Mouse (Mus musculus): Measurements from ENCODE around the gene Fam214a. TPM values are rescaled to one million over a fixed set of nuclear protein-coding genes. Genes with fewer than 3 reads are reported as not detected.

The Fam214a gene
- 15.3 and 17.4 TPM in 2 replicates for polyA plus RNA-seq (2015; fragmentation: Nextera tagmentation; extraction: Ambion mirVana)

- peak; percentile 93 for DNase-seq (ENCODE audit: low spot score)
Observed at GRCm38 (mm10) chr9:74952756-74953247, at the start of gene Fam214a. Gene Fam214a (plus strand): TSS chr9:74952884.

DNA sequence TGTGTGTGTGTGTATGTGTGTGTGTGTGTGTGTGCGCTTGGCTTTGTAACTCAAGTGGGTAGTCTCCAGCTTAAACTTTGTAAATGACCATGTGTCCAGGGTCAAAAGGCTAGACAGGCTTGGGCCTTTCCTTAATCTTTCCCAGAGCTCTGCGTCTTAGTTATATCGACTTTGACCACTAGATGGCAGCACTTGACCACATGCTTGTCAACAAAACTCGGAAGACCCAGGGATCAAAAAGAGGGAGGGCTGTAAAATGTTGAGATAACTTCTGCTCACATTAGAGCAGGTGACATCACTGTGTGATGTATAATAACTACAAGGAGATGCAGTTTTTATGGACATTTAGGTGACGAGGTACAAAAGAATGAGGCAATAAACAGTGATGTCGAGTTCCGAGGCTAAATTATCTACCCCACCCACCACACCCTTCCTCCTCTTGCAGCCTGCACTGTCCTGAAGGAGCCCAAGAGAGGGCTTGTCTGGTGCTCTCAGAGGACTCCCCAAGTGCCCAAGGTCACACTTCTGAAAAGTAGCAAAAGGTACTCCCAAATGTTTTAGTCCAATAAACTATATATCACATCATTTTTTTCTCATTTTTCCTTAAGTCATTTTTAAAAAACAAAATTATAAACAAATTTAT, 47.7 kb upstream of the Fam214a start:
- peak; percentile 73 for DNase-seq (ENCODE audit: low spot score)

GRCm38 (mm10) chr9:74906951-74907350, 45.7 kb upstream of the Fam214a start:
- peak; percentile 12 for DNase-seq (ENCODE audit: low spot score)

DNA sequence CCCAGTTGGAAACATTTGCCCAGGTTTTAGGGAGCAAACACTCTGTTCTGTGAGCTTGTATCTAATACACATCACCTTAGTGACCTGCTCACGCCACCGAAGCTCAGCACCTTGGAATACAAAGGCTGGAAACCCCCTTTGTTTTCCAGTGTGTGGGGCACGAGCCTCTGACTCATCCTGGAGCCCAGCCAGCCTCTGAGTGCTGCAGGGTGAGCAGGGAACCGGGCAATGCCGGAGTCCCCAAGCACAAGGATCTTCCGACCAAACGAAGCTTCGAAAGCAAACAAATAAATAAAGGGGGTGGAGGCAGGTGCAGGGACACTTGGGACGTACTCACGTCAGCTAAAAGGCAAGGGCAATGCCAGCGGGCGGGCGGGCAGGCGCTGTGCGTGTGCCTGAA, 43.4 kb upstream of the Fam214a start:
- no peak for DNase-seq (ENCODE audit: low spot score)

GRCm38 (mm10) chr9:74910226-74910759, 42.4 kb upstream of the Fam214a start:
- DNase-seq (ENCODE audit: low spot score): no peak

DNA sequence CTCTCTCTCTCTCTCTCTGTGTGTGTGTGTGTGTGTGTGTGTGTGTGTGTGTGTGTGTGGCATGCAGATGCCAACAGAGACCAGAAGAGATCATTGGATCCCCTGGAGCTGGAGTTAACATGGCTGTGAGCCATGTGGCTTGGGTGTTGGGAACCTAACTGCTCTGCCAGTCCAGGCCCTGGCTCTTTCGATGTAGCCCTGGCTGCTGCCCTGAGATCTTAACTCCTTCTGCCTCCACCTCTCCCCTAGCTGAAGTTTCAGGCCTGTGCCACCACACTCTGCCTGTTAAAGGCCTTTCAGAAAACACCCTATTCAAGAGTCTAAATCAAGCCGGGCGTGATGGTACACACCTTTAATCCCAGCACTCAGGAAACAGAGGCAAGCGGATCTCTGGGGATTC, 41.3 kb upstream of the Fam214a start:
- no peak for DNase-seq (ENCODE audit: low spot score)

GRCm38 (mm10) chr9:74911919-74912318, 40.8 kb upstream of the Fam214a start:
- DNase-seq (ENCODE audit: low spot score): no peak

DNA sequence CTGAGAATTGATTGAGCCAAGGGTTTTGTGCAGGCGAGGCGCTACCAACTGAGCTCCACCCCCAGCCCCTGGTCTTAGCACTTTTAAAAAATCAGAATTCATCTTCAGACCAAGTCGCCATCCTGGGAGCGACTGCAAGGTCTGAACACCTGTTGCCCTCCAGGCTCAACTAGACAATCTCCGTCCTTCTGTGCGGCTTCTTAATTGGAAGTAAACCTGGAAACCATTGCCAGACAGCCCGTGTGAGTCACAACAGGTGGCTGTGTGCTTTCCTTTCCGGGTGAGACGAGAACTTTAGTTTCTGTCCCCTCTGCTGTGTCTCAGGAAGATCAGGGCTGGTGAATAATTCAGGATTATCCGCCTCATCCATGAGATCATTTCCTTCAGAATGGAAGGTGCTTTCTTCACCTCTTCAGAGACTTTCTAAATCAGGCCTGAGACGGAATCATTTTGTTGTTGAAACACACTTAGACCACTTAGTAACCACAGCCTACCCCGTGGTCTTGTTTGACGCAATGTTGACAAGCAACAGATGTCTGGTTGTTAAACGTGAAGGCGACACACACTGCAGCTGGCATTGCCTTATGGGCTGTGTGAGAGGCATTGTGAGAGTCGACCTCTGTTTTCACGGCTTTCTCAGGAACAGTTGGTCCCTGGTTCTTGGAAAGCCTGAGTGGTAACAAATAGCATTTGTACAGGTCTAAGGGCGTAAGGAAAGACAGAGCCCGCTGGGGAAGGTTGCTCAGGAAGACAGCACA, 39.9 kb upstream of the Fam214a start:
- peak; percentile 34 for DNase-seq (ENCODE audit: low spot score)

DNA sequence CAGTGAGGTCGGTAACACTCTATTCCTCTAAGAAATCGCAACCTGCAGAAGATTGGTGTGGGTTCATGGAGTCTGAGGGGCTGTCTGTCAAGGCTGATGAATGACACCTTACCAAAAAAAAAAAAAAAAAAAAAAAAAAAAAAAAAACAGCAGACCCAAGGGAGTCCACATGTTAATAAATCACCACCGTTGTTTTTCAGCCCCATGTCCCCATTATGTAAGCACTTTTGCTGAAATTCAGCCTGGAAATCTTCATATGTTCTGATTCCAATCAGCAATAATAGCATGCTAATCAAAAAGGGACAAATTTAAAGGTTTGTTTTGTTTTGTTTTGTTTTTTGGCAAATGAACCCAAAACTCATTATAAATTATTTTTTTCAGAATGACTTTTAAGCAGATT, 37.1 kb upstream of the Fam214a start:
- DNase-seq (ENCODE audit: low spot score): no peak

- peak; percentile 13 for DNase-seq (ENCODE audit: low spot score)
Observed at GRCm38 (mm10) chr9:74920450-74920849, 32.2 kb upstream of the Fam214a start.

GRCm38 (mm10) chr9:74921422-74921821, 31.3 kb upstream of the Fam214a start:
- no peak for DNase-seq (ENCODE audit: low spot score)

- DNase-seq (ENCODE audit: low spot score): no peak
Observed at GRCm38 (mm10) chr9:74922884-74923283, 29.8 kb upstream of the Fam214a start.

- DNase-seq (ENCODE audit: low spot score): no peak
Observed at GRCm38 (mm10) chr9:74923291-74923977, 29.2 kb upstream of the Fam214a start.

DNA sequence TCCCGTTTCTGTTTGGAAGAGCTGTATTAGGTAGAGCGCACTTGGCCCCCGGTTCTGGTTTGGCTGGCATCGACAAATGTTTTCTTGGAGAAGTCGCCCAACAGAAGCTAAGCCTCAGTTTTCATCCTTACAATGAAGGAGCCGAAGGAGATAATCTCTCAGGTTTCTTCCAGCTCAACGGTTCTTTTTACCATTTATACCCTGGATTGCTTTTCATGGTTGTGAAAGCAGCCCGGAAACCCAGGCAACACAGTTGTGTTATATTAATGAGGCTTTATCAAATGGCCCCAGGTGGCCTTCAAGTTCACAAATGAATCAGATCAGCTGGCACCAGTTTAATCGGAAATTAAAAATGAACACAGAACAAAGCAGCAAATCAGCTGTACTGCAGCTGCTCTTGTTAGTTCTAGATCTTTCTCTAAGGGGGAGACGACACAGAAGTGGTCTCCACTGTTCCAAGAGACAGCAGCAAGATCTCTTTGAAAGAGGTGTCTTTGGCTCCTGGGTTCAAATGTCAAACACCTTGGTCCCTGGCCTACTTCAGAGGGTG, 27.4 kb upstream of the Fam214a start:
- DNase-seq (ENCODE audit: low spot score): no peak

DNA sequence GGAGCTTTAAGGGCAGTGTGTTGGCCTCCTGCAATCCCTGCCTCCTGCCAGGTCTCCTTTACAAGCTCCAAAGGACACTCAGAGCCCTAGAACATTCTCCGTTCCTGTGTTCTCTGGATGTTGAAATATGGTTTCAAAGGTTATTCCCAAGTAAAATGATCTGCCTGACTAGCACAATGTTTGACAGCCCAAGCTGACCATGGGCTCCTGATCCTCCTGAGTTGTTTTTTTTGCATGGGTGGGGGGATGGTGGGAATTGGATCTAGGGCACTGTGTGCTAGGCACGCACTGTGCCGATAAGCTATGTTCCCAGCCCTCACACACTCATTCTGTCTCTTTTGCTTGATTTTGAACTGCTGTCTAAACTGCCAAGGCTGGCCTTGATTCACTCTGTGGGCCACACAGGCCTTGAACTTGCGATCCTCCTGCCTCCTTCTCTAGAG, 22.7 kb upstream of the Fam214a start:
- DNase-seq (ENCODE audit: low spot score): no peak

- no peak for DNase-seq (ENCODE audit: low spot score)
Observed at GRCm38 (mm10) chr9:74930653-74931052, 22.0 kb upstream of the Fam214a start.

DNA sequence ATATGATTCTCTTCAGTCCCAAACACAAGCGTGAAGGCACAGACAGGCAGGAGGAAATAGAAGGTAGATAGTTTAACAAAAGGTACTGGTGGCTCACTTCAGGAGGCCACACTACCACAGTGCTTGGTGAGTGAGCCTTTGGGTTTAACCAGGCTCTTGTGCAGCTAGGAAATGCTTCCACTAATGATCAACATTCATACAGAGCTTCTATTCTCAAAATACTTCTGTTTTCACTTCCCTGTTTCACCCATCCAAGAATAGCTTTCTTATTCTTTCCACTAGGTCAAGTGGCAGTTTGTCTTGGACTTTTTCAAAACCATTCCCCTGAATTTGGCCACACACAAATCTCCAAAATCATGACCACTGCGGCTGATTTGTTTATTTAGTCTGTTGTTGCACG, 17.4 kb upstream of the Fam214a start:
- no peak for DNase-seq (ENCODE audit: low spot score)

DNA sequence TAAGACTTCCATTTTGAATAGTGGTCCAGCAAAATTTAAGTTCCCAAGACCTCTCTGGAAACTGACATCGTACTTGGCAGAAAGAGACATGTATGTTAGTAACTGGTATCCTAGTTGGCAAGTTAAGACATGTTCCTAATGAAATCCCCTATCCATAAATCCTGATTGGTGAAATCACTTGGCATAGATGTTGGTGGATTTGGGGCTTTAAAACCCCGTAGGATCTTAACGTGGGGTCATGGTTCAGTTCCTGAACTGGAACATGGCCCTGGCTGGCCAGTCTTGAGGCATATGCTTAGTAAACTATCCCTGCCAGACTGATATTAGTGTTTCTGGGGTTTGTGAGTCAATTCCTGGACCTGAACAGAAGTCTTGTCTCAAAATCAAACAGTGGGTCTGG, 14.9 kb upstream of the Fam214a start:
- DNase-seq (ENCODE audit: low spot score): no peak

DNA sequence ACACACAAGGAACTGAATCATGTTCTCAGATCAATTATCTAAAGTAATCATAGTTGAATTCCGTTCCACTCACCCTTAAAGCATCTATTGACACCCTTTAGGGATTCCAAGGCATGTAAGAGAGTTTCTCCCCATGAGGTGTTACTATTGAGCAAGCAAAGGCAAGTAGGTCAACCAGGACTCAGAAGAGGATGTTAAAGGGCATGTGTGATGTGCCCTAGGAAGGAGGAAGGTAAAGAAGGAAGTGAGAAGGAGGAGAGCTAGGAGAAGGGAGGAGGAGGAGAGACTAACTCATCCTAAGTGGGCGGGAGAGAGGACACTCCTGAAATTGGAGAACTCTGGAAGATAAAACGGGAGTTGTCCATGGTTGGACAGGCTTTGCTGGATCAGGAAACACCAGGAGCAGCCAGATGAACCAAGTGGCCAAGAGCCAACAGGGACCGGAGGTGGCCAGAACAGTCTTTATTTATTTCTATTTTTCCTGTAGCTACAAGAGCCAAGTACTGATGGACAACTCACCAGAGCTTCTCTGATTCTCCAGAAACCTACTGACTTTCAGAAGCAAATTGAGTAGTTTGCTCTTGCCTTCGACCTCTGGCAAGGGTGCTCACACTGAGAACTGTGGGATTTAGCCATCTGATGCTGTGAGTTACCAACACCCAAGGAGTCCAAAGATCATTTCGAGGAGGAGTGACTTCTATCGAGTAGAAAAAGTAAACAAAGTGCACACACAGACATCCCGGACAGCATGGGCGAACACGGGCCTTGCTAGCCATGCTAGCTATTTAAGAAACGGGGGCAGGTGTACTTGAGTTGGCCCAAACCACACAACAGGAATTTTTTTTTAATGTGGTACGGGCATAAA, 13.8 kb upstream of the Fam214a start:
- no peak for DNase-seq (ENCODE audit: low spot score)

GRCm38 (mm10) chr9:74946713-74947402, 5.8 kb upstream of the Fam214a start:
- no peak for DNase-seq (ENCODE audit: low spot score)

Data from thymus, postnatal 0 days (tissue).